Mouse (Mus musculus) midbrain, postnatal 0 days (tissue): Measurements from ENCODE around the gene Gm9817. TPM values are rescaled to one million over a fixed set of nuclear protein-coding genes. Genes with fewer than 3 reads are reported as not detected.

ENCODE experiments used
- ATAC-seq: fragments of 200-750 bp; cut with Nextera tagmentation; 2 replicates; pipeline ENCODE4 v1.8.0; 2017; ENCODE audit warnings: moderate number of reproducible peaks, mild to moderate bottlenecking, moderate TSS enrichment, moderate library complexity; ENCODE audit not compliant: low FRiP score
- DNase-seq: peaks from one replicate; pipeline ENCODE4 v3.0.0-alpha.2; 2015; ENCODE audit warnings: low spot score
- H3K27ac ChIP-seq: fragments of 300-500 bp; sonication (generic); 2 replicates; pipeline ENCODE4 v1.5.1; 2014; ENCODE audit warnings: low read depth, mild to moderate bottlenecking, low read length, mixed read lengths
- H3K27me3 ChIP-seq: fragments of 300-500 bp; sonication (generic); 2 replicates; pipeline ENCODE4 v1.6.1; 2014; ENCODE audit warnings: low read length, control low read depth, mixed read lengths; ENCODE audit not compliant: insufficient read depth
- H3K36me3 ChIP-seq: fragments of 300-500 bp; sonication (generic); 2 replicates; pipeline ENCODE4 v1.6.1; 2014; ENCODE audit warnings: low read length, control low read depth, mixed read lengths; ENCODE audit not compliant: insufficient read depth
- H3K4me1 ChIP-seq: fragments of 300-500 bp; sonication (generic); 2 replicates; pipeline ENCODE4 v1.6.1; 2014; ENCODE audit warnings: mild to moderate bottlenecking, control low read depth, antibody characterized with exemption, low read length, mixed read lengths; ENCODE audit not compliant: insufficient read depth
- H3K4me2 ChIP-seq: fragments of 300-500 bp; sonication (generic); 2 replicates; pipeline ENCODE4 v1.6.1; 2014; ENCODE audit warnings: low read depth, mild to moderate bottlenecking, low read length, mixed read lengths; ENCODE audit not compliant: poor library complexity, severe bottlenecking
- H3K4me3 ChIP-seq: fragments of 300-500 bp; sonication (generic); 2 replicates; pipeline ENCODE4 v1.5.1; 2014; ENCODE audit warnings: low read depth, mild to moderate bottlenecking, low read length, moderate library complexity
- H3K9ac ChIP-seq: fragments of 300-500 bp; sonication (generic); replicated peaks from 2 replicates; pipeline ENCODE4 v1.6.1; 2014; ENCODE audit warnings: mild to moderate bottlenecking, low read length, moderate library complexity, mixed read lengths; ENCODE audit not compliant: poor library complexity, severe bottlenecking
- H3K9me3 ChIP-seq: fragments of 300-500 bp; sonication (generic); 2 replicates; pipeline ENCODE4 v1.6.1; 2016; ENCODE audit warnings: low read length, control low read depth
- CTCF ChIP-seq: IDR thresholded peaks from 2 replicates; pipeline ENCODE4 v1.5.1; 2016; ENCODE audit warnings: antibody characterized with exemption, mild to moderate bottlenecking
- WGBS: fragments of 180-500 bp; shearing (Covaris S2); extraction: QIAGEN DNeasy Blood & Tissue Kit; methylation state at CpG from one replicate; pipeline ENCODE4 v1.1.7; 2014; 5-methylcytosine and 5-hydroxymethylcytosine counted together
- polyA plus RNA-seq: library from polyadenylated mRNA; unstranded; fragments of >200 nt; fragmentation: Nextera tagmentation; extraction: Ambion mirVana; gene quantifications from 2 replicates; pipeline ENCODE4 v1.2.1, GENCODE M21; 2015
- total RNA-seq: library from RNA; depleted of rRNA; stranded (reverse); fragments of >200 nt; gene quantifications from 2 replicates; pipeline ENCODE4 v1.2.3, GENCODE M21; 2014

The Gm9817 gene
- total and polyA plus RNA-seq, 2 experiments from 2014 or later = not detected

GRCm38 (mm10) chr13:45033360-45033759, 45.1 kb upstream of the Gm9817 start:
- 89% methylated on average over 10 of the region's 10 CpGs for WGBS
- DNase-seq = no peak
- no peak overlapping the region for H3K4me3 ChIP-seq
- no peaks in the 10 kb centered on the region for H3K36me3 ChIP-seq
- no peaks in the 10 kb centered on the region for H3K4me1 ChIP-seq
- H3K27me3 ChIP-seq = no peaks in the 10 kb centered on the region; the same call in 1 of the 2 replicates
- TF ChIP-seq CTCF = no peak
- no peak overlapping the region for H3K4me2 ChIP-seq
- no peak for ATAC-seq
- no peak overlapping the region for H3K27ac ChIP-seq
- no peak overlapping the region for H3K9ac ChIP-seq
- H3K9me3 ChIP-seq = no peaks in the 10 kb centered on the region

GRCm38 (mm10) chr13:45034759-45035158, 43.7 kb upstream of the Gm9817 start:
- Histone ChIP-seq H3K9me3 (no peaks in the 10 kb centered on the region), H3K9ac (no peak overlapping the region), H3K36me3 (no peaks in the 10 kb centered on the region), H3K4me2 (no peak overlapping the region), H3K4me1 (no peaks in the 10 kb centered on the region), H3K4me3 (no peak overlapping the region), H3K27ac (no peak overlapping the region), H3K27me3 (no peaks in the 10 kb centered on the region; the same call in 1 of the 2 replicates)
- WGBS = 79% methylated on average over 7 of the region's 7 CpGs
- TF ChIP-seq CTCF = no peak
- ATAC-seq = no peak
- no peak for DNase-seq

GRCm38 (mm10) chr13:45036417-45036816, 42.1 kb upstream of the Gm9817 start:
- Histone ChIP-seq H3K9ac (no peak overlapping the region), H3K4me1 (no peaks in the 10 kb centered on the region), H3K36me3 (no peaks in the 10 kb centered on the region), H3K9me3 (no peaks in the 10 kb centered on the region), H3K4me2 (no peak overlapping the region), H3K4me3 (no peak overlapping the region), H3K27ac (no peak overlapping the region), H3K27me3 (no peaks in the 10 kb centered on the region; the same call in 1 of the 2 replicates)
- 87% methylated on average over 4 of the region's 4 CpGs for WGBS
- peak; percentile 25 for DNase-seq
- no peak for ATAC-seq
- TF ChIP-seq CTCF = no peak

- Histone ChIP-seq H3K9ac (no peak overlapping the region), H3K9me3 (no peaks in the 10 kb centered on the region), H3K27ac (no peak overlapping the region), H3K4me3 (no peak overlapping the region), H3K4me2 (no peak overlapping the region), H3K36me3 (no peaks in the 10 kb centered on the region), H3K4me1 (no peaks in the 10 kb centered on the region), H3K27me3 (no peaks in the 10 kb centered on the region)
- TF ChIP-seq CTCF = no peak
- ATAC-seq (no peak), DNase-seq (no peak)
- 51% methylated on average over 4 of the region's 4 CpGs for WGBS
Measured at GRCm38 (mm10) chr13:45040195-45040594, 38.3 kb upstream of the Gm9817 start.

- H3K4me1 ChIP-seq = no peaks in the 10 kb centered on the region
- H3K9ac ChIP-seq = no peak overlapping the region
- no peak overlapping the region for H3K4me2 ChIP-seq
- ATAC-seq = no peak
- no peaks in the 10 kb centered on the region for H3K36me3 ChIP-seq
- no peak overlapping the region for H3K4me3 ChIP-seq
- no peaks in the 10 kb centered on the region for H3K9me3 ChIP-seq
- DNase-seq = no peak
- no peak overlapping the region for H3K27ac ChIP-seq
- no peak for TF ChIP-seq CTCF
- 82% methylated on average over 7 of the region's 7 CpGs for WGBS
- no peaks in the 10 kb centered on the region for H3K27me3 ChIP-seq
Measured at GRCm38 (mm10) chr13:45040741-45041140, 37.8 kb upstream of the Gm9817 start.

- ATAC-seq = no peak
- Histone ChIP-seq H3K36me3 (no peaks in the 10 kb centered on the region), H3K27me3 (no peaks in the 10 kb centered on the region), H3K4me2 (no peak overlapping the region), H3K9ac (no peak overlapping the region), H3K4me3 (no peak overlapping the region), H3K27ac (no peak overlapping the region), H3K4me1 (no peaks in the 10 kb centered on the region), H3K9me3 (no peaks in the 10 kb centered on the region)
- no peak for DNase-seq
- 85% methylated on average over 3 of the region's 3 CpGs for WGBS
- TF ChIP-seq CTCF = no peak
Measured at GRCm38 (mm10) chr13:45043466-45043865, 35.0 kb upstream of the Gm9817 start.
